Mouse (Mus musculus) layer of hippocampus, adult 11-12 months (tissue): ENCODE results near the gene Snai3.

ENCODE experiments used
- DNase-seq: peaks from one replicate; pipeline ENCODE4 v3.0.0; 2022; ENCODE audit warnings: low spot score

The Snai3 gene

DNA sequence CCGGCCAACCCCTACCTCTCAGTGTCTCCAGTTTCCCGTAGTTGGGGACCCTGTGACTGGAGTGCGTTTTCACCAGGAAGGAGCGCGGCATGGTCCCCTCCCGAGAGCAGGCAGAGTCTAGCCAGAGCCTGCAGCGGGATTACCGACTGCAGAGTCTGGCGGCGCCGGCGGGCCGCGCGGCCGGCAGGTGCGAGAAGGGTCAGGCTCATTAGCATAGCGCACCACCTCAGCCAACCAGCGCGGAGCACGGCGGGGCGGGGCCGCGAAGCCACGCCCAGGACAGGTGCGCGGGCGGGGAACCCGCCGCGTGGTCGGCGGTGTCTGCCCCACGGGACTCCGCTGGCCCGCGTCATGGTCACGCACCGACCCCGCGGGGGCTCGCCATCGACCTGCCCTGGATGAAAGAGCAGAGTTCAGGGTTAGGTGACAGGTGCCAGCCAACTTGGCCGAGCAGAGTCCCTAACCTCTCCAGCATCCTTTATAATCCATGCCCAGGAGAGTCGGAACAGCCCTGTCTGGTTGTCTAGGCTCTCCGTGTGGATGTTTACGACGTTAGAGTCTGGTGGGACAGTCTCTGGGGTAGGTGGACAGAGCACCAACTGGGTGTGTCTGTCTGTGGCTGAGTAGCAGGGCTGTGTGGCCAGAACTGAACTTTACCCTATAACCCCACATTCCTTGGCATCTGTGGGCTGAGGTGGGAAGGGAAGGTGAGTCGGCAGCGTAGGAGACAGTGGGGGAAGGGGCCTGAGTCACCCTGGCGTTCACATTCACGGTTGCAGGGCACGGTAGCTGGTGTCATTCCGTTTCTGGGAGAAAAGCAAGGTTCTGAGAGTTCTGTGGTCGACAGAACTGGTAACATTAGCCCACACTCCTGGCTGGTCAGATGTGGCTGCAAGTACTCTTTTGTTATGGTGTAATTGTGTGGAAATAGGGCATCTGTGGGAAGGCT is at the start of gene Snai3:
Gene Snai3, minus strand, starts transcription at position 210 of the 949 bp plus-strand sequence.
- DNase-seq = no peak

DNA sequence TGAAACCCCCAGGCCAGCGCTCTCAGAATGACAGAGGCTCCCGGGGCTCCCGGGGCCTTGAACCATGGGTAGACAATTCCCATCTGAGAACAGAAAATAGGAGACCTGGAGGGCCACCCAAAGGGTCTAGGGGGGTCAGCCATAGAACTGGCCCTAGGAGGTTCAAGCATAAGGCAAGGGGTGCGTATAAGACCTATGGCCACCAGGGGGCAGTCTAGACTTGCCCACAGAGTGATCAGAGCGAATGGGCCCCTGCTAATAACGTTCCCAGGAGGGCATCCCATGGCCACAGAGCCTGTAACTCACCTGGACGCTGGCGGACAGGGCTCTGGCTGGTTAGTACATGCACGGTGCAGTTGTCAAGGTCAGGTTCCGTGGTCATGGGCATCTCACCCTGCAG is 40.3 kb upstream of the Snai3 start:
- DNase-seq = peak; percentile 77

DNA sequence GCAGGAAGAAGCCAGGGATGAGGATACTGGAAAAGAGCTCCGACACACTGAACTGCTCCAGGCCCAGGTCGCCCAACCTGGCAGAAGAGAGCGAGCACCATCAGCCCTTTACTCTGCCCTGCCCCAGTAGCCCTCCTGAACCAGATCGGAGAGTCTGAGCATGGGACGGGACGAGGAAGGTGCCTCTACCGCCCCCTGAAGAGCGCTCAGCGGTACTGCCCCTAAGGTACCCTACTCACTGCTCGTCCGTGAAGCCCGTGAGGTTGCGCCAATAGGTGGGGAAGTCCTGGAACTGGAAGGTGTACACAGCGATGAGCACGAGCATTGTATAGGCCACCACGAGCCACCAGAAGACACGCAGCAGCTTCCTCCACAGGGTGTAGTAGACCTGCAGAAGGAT is 37.4 kb upstream of the Snai3 start:
- DNase-seq = no peak

DNA sequence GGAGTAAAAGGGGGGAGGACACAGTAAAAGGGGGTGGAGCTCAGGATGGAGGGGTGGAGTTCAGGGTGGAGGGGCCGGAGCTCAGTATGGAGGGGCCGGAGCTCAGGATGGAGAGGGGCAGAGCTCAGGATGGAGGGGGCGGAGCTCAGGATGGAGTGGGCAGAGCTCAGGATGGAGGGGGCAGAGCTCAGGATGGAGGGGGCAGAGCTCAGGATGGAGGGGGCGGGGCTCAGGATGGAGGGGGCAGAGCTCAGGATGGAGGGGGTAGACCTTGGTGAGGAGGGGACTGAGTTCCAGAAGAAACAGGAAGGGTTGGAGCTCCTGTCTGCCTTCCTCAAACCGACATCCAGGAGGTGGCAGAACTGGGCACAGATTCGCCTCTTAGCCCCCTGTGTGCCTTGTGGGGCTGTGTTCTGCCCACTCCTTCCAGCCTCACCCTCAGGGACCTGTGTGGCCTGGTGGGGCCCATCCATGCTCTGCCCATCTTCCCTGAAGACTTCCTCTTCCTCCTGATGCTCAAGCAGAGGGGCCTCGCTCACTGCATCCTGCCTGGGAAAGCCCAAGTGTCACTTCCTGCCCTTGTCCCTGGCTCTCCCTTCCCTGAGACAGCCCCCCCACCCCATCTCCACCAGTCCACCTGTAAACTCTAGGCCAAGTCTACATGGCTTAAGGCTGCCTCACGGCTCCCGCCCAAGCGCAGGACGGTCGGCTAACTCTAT is 36.6 kb upstream of the Snai3 start:
- DNase-seq = no peak

DNA sequence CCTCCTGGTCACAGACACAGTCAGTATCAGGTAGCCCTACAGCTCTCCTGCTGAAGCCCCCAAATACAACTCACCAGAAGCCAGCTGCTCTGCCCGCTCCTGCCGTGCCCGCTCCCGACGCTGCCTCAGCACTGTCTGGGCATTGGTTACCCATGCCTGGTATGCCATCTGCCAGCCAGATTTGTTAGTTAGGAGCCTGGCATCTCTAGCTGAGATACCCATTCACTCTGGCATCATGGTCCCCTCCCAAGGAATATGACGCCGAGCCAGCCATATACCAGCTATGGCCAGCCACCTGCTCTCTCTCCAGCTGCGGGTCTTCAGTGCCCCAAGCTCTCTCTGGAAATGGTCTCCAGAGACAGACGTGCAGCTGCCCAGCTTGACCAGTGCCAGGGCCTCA is 27.9 kb upstream of the Snai3 start:
- DNase-seq = peak; percentile 47

DNA sequence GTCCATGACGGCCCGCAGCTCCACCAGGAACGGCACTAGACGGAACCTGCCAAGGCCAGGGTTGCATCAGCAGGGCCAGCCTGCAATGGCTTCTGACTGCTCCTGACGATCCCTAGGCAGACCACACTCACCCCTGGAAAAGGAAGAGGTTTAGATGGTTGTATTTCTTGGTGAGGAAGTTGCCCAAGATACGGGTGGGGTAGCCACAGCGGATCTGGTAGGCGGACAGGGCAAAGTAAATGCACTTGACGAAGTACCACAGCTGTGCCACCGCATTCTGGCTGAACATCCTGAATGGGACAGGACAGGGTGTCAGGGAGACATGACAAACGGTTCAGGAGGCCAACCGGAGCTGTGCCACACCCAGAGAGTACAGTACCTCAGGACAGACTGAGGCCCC is 24.3 kb upstream of the Snai3 start:
- no peak for DNase-seq

DNA sequence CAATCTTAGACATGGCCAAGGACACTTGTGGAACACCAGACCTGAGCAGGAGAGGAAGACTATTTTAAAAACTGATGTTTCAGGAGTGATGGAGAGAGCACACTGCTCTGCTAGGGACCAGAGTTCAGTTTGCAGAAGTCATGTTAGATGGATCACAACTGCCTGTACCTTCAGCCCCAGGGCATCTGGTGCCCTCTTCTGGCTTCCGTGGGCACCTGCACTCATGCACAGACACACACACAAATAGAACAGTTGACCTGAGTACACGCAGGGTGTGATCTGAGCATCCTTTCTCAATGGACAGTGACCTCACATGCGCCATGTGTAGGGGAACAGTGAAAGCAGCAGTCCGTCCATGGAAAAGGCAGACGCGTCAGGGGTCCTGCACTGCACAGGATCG is 23.3 kb upstream of the Snai3 start:
- no peak for DNase-seq

DNA sequence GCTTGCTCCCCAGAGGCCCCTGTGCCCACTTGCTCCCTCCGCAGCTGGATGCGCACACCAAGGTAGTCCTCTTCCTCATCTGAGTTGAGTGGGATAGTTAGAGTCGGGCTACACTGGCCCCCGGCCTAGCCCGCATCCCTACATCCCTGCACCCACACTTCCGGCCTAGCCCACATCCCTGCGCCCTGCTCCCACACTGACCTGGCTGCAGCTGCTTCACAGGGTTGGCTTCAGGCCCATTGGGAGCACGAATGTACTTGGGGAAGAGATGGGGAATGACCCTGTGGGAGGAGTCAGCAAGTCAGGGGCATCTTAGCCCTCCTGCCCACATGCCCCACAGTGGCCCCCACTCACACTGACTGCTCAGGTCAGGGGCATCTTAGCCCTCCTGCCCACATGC is 21.9 kb upstream of the Snai3 start:
- no peak for DNase-seq

DNA sequence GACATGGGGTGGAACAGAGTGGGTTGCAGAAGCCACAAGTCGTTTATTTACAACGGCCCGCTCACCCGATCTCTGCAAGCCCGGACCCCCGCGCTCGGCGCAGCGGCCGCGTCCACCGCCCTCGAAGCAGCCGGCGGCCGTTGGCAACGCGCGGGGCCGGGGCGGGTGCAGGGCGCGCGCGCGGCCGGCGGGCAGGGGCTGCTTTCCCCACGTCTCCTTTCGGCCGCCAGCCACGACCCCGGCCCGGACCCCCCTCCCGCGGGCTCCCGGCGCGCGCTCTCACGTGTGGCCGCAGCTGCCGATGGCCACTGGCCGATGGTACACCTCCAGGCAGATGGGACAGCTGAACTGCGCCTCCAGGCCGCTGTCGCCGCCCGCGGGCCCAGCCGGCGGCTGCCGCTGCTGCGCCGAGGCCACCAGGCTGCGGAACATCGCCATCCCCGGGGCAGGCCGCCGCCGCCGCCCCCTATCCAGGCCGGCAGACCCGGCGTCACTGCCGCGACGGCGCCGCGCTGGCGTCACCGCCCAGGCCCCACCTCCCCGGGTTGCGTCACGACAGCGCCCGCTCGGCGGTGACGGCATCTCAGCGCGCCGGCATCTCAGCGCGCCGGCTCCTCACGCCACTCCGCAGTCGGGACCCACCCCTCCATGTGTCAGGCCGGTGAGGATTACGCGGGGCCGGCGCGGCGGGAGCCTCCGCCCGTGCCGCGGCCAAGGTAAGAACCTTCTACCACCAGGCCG is 15.2 kb upstream of the Snai3 start, which contains the start of the genes Rnf166 and Ctu2:
Gene Rnf166, minus strand, starts transcription at position 485 of the 741 bp plus-strand sequence.
Gene Ctu2, plus strand, starts transcription at position 564 of the 741 bp plus-strand sequence.
- DNase-seq = peak; percentile 90

DNA sequence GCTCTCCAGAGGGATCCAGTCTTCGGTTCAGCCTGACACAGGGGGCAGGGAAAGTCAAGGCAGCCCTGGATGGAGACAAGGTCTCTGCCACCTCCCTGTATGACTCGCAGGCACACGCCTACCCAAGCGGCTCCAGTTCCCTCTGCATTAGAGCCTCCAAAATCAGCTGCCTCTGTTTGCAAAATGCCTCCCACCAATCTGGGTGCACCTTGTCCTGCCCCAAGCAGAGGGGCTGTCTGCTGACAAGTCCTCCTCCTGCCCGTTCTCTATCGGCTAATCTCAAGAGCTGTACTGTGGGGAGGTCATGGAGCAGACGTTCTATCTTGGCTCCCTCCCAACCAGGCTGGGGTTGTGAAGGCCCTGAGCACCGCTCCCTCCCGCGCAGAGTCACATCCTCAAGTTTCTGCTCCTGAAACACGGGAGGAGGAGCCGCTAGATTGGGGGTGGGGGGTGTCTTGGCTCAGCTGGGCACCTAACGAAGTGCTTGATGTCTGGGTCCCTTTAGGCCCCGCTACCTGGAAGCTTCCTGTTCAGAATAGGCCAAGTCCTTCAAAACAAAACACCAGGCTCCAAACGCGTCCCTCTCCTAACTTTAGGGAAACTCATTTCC is 14.5 kb upstream of the Snai3 start:
- DNase-seq = no peak

DNA sequence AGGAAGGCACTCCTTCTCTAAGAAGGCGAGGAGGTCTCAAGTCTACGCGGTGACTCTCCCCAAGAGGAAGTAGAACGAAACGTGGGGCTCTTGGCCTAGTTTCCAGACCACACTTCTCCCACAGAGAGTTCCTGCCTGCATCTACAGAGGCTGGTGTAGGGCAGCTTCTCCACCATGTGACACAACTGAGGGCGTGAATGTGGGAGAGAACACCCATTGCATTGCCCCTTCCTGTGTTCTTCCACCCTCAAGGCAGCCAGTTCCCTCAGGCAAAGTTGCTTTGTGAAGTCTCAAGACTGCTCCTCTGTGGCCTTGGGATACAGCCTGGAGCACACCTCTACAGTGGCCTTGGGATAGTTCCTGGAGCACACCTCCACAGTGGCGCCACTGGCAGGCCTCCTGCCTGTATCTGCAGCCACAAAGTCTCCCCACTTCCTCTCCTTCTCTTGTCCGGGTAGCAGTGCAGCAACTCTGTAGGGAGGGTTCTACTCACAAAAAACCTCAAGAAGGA is 13.4 kb upstream of the Snai3 start:
- no peak for DNase-seq

DNA sequence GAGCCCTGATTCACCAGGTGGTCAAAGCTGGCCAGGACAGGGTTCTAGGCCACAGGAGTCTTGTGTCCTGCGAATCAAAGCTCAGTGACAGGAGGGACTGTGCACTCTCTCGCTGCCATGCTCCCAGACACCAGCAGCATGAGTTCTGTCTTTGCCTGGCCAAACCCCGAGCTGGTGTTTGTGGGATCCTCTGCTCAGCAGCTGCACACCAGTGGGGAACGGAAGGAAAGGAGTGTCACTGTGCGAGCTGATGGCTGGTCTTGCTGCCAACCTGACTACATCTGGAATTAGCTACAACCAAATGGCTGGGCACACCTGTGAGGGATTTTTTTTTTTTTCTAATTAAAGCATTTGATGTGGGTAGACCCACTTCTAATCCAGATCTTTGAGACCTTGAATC is 10.2 kb upstream of the Snai3 start:
- no peak for DNase-seq

DNA sequence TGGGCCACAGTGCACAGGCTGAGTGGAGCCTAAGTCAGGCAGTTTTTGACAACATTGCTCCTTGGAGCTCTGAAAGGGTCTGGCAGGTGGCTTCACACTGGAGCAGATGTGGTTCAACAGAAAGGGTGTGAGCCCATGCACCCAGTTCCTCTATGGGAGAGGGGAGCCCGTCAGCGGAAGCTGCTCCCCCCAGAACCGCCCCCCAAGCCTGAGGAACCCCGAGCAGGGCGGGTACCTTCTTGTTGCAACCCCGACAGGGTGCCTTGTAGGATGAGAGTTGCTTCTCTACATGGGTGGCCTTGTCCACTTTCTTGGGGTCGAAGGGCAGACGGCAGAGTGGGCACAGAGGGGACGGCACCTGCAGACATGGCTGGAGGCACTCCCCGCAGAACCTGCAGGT is 9.4 kb upstream of the Snai3 start:
- no peak for DNase-seq

DNA sequence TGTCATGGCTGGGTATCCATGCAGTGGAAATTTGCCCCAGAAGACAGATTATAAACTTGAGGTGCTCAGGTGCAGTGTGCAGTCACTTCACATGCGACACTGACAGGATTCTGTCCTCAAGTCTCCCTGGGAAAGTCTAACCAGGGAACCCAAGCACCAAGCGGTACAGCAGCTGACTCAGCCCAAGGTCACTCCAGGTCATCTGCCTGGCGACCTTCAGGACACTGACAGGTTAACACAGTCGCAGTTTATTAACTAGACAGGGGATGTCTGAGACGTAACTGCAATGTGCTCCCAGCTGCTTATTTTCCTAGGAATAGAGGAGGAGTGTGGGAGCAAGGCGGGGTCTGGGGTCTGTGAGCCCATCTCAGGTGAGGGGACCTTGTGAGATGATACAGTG is 8.9 kb upstream of the Snai3 start:
- no peak for DNase-seq

DNA sequence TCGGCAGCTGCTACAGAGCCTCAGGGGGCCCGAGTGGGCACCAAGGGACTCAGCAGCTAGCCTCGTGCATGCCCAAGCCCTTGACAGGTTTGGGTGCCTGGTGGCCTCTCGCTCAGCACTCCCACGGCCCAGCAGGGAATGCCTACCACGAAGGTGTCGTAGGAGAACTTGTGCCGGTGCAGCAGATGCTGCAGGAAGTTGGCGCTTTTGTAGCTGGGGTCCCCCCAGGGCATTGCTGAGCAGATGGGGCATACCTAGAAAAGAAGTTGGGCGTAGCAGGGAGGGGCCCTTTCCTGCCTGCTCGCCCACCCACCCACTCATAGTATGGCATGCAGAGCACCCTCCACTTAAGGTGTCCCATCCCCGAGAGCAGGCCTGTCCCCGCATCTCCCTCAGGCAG is 7.3 kb upstream of the Snai3 start:
- no peak for DNase-seq

DNA sequence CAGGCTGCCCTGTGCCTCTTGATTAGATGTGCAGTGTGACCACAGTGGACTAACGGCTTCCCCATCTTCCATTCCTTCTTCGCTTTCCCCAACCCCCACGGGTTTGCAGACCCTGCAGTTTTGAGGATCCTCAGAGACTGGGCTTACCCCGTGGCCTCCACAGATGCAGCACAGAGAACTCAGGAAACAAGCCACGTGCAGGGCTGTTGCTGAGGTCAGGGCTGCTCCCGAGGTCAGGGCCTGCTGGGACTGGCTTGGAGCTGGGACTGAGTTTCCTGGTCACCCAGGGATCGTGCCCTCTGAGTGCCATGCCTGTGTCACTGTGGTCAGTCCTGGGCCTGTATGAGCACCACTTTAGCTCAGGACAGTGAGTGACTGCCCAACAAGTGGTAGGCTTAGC is 4.5 kb upstream of the Snai3 start:
- no peak for DNase-seq

DNA sequence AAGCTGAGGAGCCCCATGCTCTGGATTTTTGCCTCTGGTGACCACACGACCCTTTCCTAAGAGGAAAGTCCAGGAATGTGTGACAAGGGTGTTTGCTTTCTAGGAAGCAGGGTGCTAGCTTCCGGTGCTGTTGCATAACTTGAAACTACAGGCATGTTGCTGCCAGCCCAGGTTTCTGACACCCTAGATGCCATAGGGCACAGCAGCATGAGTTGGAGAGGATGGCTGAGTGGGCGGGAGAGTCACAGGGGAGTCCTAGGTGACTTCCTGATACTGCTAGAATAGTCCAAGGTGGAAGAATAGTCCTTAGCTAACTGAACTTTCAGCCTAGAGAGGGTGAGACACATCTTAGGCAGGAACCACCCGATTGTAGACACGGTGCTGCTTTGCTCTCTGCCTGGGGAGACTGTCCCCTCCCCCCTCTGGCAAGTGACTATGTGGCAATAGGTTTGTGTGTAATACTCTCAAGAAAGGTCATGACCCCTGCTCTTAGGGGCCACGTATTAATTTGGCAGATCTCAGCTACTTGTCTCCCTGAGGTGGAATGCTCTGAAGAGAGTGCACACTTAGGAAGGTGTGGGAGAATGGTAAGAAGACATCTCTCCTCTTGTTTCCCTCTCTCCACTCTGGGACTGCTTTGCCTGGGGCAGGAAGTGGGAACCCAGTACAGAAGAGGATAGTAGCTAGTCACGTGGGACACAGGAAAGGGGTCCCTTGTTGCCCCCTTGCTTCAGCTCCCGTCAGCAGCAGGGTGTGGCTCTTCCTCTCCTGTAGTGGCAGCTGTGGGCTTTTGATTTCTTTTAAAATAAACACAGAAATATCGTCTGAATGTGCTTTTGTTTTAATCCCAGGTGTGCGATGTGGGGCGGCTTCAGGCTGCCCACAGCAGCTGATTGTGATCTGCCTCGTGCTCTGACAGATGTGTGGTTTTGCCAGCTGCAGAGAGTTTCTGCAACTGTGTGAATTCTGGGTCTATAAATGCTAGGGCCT is 3.4 kb upstream of the Snai3 start:
- no peak for DNase-seq

DNA sequence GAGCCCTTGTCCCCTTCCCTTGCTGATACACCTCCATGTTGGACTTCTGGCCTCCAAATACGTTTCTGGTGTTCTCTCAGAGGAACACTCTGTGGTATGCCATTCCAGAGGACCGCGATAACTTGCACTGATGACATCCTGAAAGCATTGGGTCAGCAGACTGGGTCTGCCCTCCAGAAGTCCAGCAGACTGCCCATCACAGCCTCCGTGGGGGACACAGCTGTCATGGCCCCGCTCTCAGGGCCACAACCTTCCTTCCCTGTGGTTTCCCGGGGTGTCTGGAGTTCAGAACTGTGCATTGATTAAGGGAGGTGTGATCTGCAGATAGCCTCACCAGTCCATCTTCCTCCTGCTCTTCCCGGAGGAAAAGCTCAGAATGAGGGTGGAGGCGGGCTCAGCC is 2.0 kb upstream of the Snai3 start:
- DNase-seq = no peak

DNA sequence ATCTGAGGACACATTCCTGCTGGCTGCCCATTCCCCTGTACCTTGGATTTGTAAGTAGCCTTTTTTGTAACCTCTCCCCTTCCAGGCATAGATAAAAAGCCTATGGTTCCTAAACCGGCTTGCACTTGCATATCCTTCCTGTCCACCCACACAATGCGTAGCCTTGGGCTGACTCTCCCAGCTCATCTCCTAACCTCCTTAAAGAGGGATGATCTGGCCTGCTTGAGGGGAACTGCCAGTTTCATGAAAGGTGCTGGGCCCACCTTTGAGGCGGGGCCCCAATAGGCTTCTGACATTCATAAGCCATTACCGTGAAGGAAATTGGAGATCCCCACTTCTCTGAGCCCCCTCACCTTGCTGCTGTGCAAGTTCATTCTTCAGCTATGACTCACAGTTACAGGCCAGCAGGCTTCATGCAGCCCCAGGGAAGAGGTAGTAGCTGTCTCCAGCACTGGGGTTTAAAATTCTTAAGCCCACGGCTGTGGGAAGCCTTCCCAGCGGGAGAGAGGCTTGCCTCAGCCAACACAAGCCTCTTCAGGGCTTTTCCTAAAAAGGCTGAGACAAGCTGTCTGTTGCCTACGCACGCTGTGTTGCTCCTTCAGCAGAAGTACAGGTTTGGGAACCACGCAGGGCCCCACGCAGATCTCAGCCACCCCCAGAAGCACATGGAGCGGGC is 1.1 kb upstream of the Snai3 start:
- DNase-seq = peak; percentile 44

DNA sequence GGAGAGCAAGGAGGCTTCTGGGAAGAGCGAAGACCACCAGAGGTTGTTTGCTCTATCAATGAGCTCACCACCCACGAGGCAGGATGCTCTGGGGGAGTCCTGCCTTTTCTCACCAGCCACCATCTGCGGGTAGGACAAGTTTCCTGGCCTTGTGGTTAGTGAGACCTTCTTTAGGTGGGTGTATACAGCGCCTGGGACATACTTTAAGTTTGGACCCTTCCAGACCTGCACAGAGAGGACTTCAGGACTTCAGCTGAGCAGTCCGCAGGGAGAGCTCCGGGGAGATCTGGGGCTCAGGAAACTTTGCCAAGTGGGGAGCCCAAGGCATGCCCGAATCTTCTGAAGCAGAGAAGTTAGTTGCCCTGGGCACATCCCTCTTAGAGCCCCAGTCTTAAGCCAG is 543 bp downstream of the Snai3 start:
- no peak for DNase-seq
